Mouse (Mus musculus) ES-Bruce4 (cell line): ENCODE results near the gene Triml2. TPM values are rescaled to one million over a fixed set of nuclear protein-coding genes. Genes with fewer than 3 reads are reported as not detected.

Experiments used
- H3K27ac ChIP-seq: 2 replicates; pipeline ENCODE4 v1.5.1; 2012; ENCODE audit warnings: low read length, inconsistent platforms; ENCODE audit not compliant: insufficient read depth
- H3K27me3 ChIP-seq: 2 replicates; pipeline ENCODE4 v1.6.1; 2012; ENCODE audit warnings: mild to moderate bottlenecking, low read length, inconsistent platforms; ENCODE audit not compliant: control insufficient read depth, poor library complexity, insufficient read depth, severe bottlenecking
- H3K36me3 ChIP-seq: 2 replicates; pipeline ENCODE4 v1.6.1; 2012; ENCODE audit warnings: inconsistent platforms, mild to moderate bottlenecking, low read length, moderate library complexity; ENCODE audit not compliant: control insufficient read depth, poor library complexity, insufficient read depth, severe bottlenecking
- H3K4me1 ChIP-seq: one replicate; pipeline ENCODE4 v1.8.1; 2011; ENCODE audit warnings: low read length; ENCODE audit not compliant: control insufficient read depth, insufficient read depth
- H3K4me3 ChIP-seq: 2 replicates; pipeline ENCODE4 v1.5.1; 2011; ENCODE audit warnings: low read depth, mild to moderate bottlenecking, low read length
- H3K9ac ChIP-seq: 2 replicates; pipeline ENCODE4 v1.6.1; 2012; ENCODE audit warnings: low read depth, mild to moderate bottlenecking, inconsistent platforms; ENCODE audit not compliant: poor library complexity, severe bottlenecking
- H3K9me3 ChIP-seq: replicated peaks from 2 replicates; pipeline ENCODE4 v1.6.1; 2012; ENCODE audit warnings: mild to moderate bottlenecking, low read length, inconsistent platforms; ENCODE audit not compliant: control insufficient read depth, poor library complexity, insufficient read depth, severe bottlenecking
- CTCF ChIP-seq: IDR thresholded peaks from one replicate; pipeline ENCODE4 v1.8.1; 2011; ENCODE audit warnings: low read depth, low read length
- EP300 ChIP-seq: IDR thresholded peaks from 2 replicates; pipeline ENCODE4 v1.6.1; 2011; ENCODE audit warnings: low read depth, low read length; ENCODE audit not compliant: insufficient read depth
- POLR2A ChIP-seq: IDR thresholded peaks from one replicate; pipeline ENCODE4 v1.8.1; 2011; ENCODE audit warnings: low read length; ENCODE audit not compliant: insufficient read depth
- polyA plus RNA-seq: library from polyadenylated mRNA; stranded (reverse); fragments of >200 nt; gene quantifications from 2 replicates; pipeline ENCODE4 v1.2.4, GENCODE M21; 2011; ENCODE audit warnings: low read depth; ENCODE audit not compliant: missing spikeins, insufficient read depth, insufficient read length

Triml2 gene
- polyA plus RNA-seq, 1 experiment = 47.6 TPM

- H3K36me3 ChIP-seq = peaks cover 19% of the 10 kb centered on the region
- no peaks in the 10 kb centered on the region for H3K27me3 ChIP-seq
- no peak overlapping the region for H3K4me3 ChIP-seq
- no peaks in the 10 kb centered on the region for H3K9me3 ChIP-seq
- H3K9ac ChIP-seq = no peak overlapping the region
- no peak for TF ChIP-seq POLR2A
- H3K4me1 ChIP-seq = no peaks in the 10 kb centered on the region
- H3K27ac ChIP-seq = no peak overlapping the region
These were observed 11.0 kb upstream of the Triml2 start for GRCm38 (mm10) chr8:43169249-43169755.

GRCm38 (mm10) chr8:43176766-43177486 is 3.4 kb upstream of the Triml2 start:
- H3K27ac ChIP-seq = peak overlapping the region; percentile 64
- peaks cover 20% of the 10 kb centered on the region for H3K36me3 ChIP-seq
- peak overlapping the region; percentile 91 for H3K9ac ChIP-seq
- H3K27me3 ChIP-seq = no peaks in the 10 kb centered on the region
- H3K4me3 ChIP-seq = no peak overlapping the region
- TF ChIP-seq CTCF (no peak), POLR2A (no peak), EP300 (no peak)
- no peaks in the 10 kb centered on the region for H3K4me1 ChIP-seq
- no peaks in the 10 kb centered on the region for H3K9me3 ChIP-seq

GRCm38 (mm10) chr8:43178263-43178662 is 2.1 kb upstream of the Triml2 start:
- H3K9ac ChIP-seq = peak overlapping the region; percentile 91

DNA sequence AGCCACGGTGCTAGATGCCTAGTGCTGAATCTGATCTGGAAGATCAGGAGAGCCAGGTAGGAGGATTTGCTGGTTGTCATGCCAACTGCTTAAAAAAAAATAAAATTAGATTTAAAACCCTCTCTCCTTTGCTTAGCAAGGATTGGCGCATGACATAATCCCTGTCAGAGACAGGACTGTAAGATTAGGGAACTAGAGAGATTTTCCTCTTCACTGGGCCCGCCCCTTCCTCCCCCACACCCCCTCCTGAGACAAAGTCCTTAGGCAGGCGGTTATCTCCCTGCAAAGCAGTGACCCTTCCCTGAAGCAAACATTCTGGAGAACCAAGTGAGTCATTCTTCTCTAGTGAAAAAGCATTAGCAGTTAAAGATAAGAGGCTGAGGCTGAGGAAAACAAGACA is 1.2 kb upstream of the Triml2 start:
- peak overlapping the region; percentile 94 for H3K4me3 ChIP-seq
- TF ChIP-seq EP300 = peak; percentile 52; the same call in 1 of the 2 replicates
- TF ChIP-seq CTCF = no peak
- TF ChIP-seq POLR2A = no peak
- H3K27ac ChIP-seq = peak overlapping the region; percentile 100

More at GRCm38 (mm10) chr8:43178263-43178662, 2.1 kb upstream of the Triml2 start:
- Histone ChIP-seq H3K36me3 (peaks cover 25% of the 10 kb centered on the region), H3K27ac (peak overlapping the region; percentile 100), H3K27me3 (no peaks in the 10 kb centered on the region), H3K4me1 (no peaks in the 10 kb centered on the region), H3K9me3 (no peaks in the 10 kb centered on the region), H3K4me3 (peak overlapping the region; percentile 65)
- TF ChIP-seq POLR2A = no peak
- 0 out of 2 replicates have a peak, but pooled peaks have one; percentile 42 for TF ChIP-seq EP300
- TF ChIP-seq CTCF = peak; percentile 71

DNA sequence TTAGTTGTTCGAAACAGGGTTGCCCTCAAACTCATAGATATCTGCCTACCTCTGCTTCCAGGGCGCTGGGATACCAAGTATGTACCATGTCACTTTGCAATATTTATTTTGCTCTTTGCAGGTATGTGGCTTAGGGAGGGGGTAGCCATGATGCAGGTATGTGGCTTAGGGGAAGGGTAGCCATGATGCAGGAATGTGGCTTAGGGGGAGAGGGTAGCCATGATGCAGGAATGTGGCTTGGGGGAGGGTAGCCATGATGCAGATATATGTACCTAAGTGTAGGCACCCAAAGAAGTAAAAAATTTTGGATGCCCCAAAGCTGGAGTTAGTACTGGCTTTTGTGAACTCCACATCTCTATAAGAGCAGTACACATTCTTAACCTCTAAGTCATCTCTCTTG is 1.9 kb downstream of the Triml2 start:
- peak overlapping the region; percentile 23; the same call in 1 of the 2 replicates for H3K4me3 ChIP-seq
- TF ChIP-seq EP300 = no peak
- TF ChIP-seq POLR2A = no peak
- no peak for TF ChIP-seq CTCF
- no peaks in the 10 kb centered on the region for H3K9me3 ChIP-seq
- peak overlapping the region; percentile 100; the same call in 1 of the 2 replicates for H3K9ac ChIP-seq
- peaks cover 44% of the 10 kb centered on the region for H3K36me3 ChIP-seq
- no peaks in the 10 kb centered on the region for H3K4me1 ChIP-seq
- no peaks in the 10 kb centered on the region for H3K27me3 ChIP-seq
- no peak overlapping the region for H3K27ac ChIP-seq

More for the DNA sequence above, 1.2 kb upstream of the Triml2 start:
- Histone ChIP-seq H3K36me3 (peaks cover 33% of the 10 kb centered on the region), H3K27me3 (no peaks in the 10 kb centered on the region), H3K9ac (peak overlapping the region; percentile 91), H3K9me3 (no peaks in the 10 kb centered on the region), H3K4me1 (no peaks in the 10 kb centered on the region)

- Histone ChIP-seq H3K9me3 (no peaks in the 10 kb centered on the region), H3K27ac (peak overlapping the region; percentile 38; the same call in 1 of the 2 replicates), H3K4me3 (no peak overlapping the region), H3K27me3 (no peaks in the 10 kb centered on the region), H3K36me3 (no peaks in the 10 kb centered on the region), H3K9ac (no peak overlapping the region), H3K4me1 (peaks cover 2% of the 10 kb centered on the region)
- no peak for TF ChIP-seq CTCF
- TF ChIP-seq POLR2A = no peak
- no peak for TF ChIP-seq EP300
These were observed 35.2 kb downstream of the Triml2 start for GRCm38 (mm10) chr8:43215554-43215953.
